Mouse (Mus musculus): ENCODE data around the gene Med15.
A peak's percentile ranks its signal among the peaks of the same experiment; 100 is the strongest.
"Not testable (repeated sequence)": the region's sequence is repeated elsewhere in the genome, so short reads cannot be mapped to it uniquely, and the experiment has no call there.

Gene Med15

GRCm38 (mm10) chr16:17732841-17733340 lies at the start of gene Med15:
Gene Med15 (minus strand): TSS chr16:17732891.
- DNase-seq (ENCODE audit: low spot score in 2 of 2): no peak

- DNase-seq (ENCODE audit: low spot score in 2 of 2): no peak
These were observed 47.0 kb upstream of the Med15 start for GRCm38 (mm10) chr16:17779692-17780091.

GRCm38 (mm10) chr16:17778223-17778622 lies 45.5 kb upstream of the Med15 start:
- DNase-seq (ENCODE audit: low spot score in 2 of 2): no peak

DNA sequence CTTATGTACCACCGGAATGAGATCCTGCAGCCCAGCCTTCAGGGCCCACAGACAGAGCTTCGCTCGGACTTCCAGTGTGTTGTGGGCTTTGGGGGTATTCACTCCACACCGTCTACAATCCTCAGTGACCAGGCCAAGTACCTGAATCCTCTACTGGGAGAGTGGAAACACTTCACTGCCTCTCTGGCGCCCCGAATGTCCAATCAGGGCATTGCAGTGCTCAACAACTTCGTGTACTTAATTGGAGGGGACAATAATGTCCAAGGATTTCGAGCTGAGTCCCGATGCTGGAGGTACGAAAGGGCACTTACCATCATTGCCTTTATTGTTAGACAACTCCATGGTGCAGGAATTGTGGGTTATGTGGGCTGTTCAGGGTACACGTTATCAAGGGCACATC lies 44.1 kb upstream of the Med15 start:
- DNase-seq (ENCODE audit: low spot score in 2 of 2): peak in 1 of 2 experiments; percentile 28

- DNase-seq (ENCODE audit: low spot score in 2 of 2): no peak
These were observed 38.6 kb upstream of the Med15 start for GRCm38 (mm10) chr16:17771117-17771865.

DNA sequence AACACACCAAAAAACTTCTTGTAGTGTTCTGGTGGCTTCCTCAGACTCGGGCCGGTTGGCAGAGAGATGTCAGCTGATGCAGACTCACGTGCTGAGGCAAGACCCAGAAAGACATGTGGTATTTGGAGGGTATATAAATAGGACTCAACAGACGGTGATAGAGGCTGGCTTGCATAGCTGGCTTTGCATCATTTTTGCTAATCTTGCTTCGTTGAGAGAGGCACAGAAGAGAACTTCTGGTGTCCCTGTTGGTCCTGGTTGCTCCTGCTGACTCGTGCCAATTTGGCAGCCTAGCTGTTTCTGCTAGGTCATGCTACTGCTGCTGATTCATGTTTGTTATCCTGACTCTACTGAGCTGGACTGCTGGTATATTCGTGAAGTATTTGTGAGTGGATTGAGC lies 36.1 kb upstream of the Med15 start:
- no peak for DNase-seq (ENCODE audit: low spot score in 2 of 2)

DNA sequence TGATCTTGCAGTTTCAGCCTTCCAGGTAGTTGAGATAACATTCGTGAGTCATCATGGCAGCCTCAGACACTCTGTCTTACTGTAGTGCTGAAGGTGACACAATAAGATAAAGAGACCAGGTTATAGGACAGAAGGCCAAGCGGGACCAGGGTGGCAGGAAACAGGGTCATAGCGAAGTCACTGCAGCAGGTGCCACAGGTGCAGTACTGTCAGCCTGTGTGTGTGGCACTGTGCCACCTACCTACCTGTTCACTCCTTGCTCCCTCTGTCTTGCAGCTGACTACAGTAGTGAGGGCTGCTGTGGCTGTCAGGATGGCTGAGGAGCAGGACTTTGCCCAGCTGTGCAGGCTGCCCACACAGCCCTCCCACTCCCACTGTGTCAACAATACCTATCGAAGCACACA lies 31.4 kb upstream of the Med15 start:
- no peak for DNase-seq (ENCODE audit: low spot score in 2 of 2)

- DNase-seq (ENCODE audit: low spot score in 2 of 2): no peak
These were observed 28.4 kb upstream of the Med15 start for GRCm38 (mm10) chr16:17761074-17761473.

DNA sequence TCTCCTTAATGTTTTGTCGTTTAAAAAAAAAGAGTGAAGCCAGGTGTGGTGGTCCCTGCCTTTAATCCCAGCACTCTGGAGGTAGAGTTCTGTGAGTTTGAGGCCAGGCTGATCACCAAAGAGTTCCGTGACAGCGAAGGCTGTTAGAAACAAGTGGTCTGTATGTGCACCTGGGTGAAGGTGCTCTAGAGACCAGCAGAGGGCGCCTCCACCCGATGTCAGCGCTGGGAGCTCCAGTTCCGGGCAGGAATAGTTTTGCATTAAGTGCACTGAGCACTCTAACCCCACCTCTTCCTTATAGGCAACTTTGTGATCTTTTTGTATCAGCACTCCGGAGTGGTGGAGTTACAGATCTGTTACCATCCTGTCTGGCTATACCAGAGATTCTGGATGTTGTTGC lies 28.0 kb upstream of the Med15 start:
- peak; percentile 14 to 30 for DNase-seq (ENCODE audit: low spot score in 2 of 2)

- DNase-seq (ENCODE audit: low spot score in 2 of 2): peak; percentile 17 to 24
These were observed 27.2 kb upstream of the Med15 start for GRCm38 (mm10) chr16:17759813-17760321.

DNA sequence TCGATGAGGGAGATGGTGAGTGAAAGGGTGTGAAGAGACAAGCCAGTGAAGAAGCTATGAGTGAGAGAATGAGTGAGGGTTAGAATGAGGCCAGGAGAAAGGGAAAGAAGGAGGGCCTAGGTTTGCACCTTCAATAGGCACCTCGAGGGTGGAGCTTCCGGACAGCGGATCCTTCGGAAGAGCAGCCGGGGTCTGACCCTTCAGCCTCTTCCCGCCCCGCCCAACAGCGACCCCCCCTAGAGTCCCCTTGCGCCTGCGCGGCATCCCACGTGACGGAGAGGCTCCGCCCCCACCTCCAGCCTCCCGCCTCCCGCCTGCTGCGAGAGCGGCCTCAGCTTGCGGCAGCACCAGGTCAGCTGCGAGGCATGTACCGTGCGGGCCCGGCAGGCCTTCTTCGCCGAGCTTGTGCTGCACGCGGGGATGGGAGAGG lies 26.7 kb upstream of the Med15 start, which contains the start of gene Klhl22:
Klhl22 (plus strand) TSS at position 275 of the 430 bp plus-strand sequence.
- peak; percentile 89 to 95 for DNase-seq (ENCODE audit: low spot score in 2 of 2)

- DNase-seq (ENCODE audit: low spot score in 2 of 2): no peak
These were observed 26.2 kb upstream of the Med15 start for GRCm38 (mm10) chr16:17758902-17759301.

DNA sequence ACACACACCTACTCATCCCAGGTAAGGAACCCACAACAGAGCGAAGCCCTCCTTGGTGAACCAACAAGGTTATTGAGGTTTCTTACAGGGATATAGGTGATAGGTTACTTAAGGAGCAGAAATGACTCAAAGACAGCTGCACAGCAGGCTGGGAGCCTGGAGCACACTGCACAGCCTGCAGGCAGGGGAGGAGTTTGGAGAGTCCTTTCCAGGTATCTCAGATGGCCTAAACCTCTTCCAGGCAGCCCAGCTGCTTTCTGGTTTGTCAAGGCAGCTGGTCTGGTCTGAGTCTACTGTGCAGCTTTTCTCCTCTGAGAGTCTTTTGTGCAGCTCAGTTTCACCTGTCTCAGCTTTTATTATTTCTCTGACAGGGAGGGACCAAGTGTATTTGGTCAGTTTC lies 25.1 kb upstream of the Med15 start:
- DNase-seq (ENCODE audit: low spot score in 2 of 2): no peak

GRCm38 (mm10) chr16:17753686-17754085 lies 21.0 kb upstream of the Med15 start:
- no peak for DNase-seq (ENCODE audit: low spot score in 2 of 2)

- DNase-seq (ENCODE audit: low spot score in 2 of 2): no peak
These were observed 20.3 kb upstream of the Med15 start for GRCm38 (mm10) chr16:17753001-17753400.

DNA sequence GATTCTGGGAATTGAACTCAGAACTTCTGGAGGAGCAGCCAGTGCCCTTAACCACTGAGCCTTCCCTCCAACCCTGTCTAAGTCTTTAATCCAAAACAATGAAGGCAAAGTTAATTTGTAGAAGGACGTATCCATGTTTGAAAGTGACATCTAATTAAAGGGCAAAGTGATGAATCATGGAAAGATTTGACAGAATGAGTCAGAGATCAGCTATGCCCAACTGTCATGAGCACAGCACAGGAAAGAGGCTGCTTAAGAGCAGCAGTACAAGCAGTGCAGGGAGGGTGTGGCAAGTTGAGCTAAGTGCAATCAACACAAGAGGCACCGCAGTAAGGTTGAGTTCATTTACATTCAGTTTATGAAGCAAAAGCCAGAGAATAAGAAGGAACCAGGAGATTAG lies 12.4 kb upstream of the Med15 start:
- no peak for DNase-seq (ENCODE audit: low spot score in 2 of 2)

GRCm38 (mm10) chr16:17744536-17744935 lies 11.8 kb upstream of the Med15 start:
- peak in 1 of 2 experiments; percentile 51 for DNase-seq (ENCODE audit: low spot score in 2 of 2)

DNA sequence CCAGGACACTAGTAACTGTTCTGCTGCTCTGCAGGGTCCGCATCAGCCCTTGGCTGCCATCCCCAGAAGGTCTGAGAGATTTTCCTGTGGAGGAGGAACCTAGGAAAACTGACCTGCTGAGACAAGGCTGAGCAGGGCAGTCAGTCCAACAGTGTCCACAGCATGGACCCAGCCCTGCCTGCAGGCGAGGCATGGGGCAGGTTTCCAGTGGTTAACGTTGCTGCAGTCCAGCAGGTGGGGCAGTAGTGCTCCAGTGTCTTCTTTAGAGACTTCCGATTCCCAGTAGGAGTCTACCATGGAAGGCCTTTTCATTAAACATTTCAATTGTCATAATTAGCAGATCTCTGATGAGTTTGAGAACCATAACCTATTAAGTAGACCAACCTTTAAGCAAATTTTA lies 10.6 kb upstream of the Med15 start:
- DNase-seq (ENCODE audit: low spot score in 2 of 2): no peak

GRCm38 (mm10) chr16:17742810-17743209 lies 10.1 kb upstream of the Med15 start:
- no peak for DNase-seq (ENCODE audit: low spot score in 2 of 2)

GRCm38 (mm10) chr16:17740080-17740479 lies 7.4 kb upstream of the Med15 start:
- no peak for DNase-seq (ENCODE audit: low spot score in 2 of 2)

GRCm38 (mm10) chr16:17736156-17736555 lies 3.5 kb upstream of the Med15 start:
- no peak for DNase-seq (ENCODE audit: low spot score in 2 of 2)

- DNase-seq (ENCODE audit: low spot score in 2 of 2): not testable (repeated sequence)
These were observed 2.2 kb upstream of the Med15 start for GRCm38 (mm10) chr16:17734872-17735271.

DNA sequence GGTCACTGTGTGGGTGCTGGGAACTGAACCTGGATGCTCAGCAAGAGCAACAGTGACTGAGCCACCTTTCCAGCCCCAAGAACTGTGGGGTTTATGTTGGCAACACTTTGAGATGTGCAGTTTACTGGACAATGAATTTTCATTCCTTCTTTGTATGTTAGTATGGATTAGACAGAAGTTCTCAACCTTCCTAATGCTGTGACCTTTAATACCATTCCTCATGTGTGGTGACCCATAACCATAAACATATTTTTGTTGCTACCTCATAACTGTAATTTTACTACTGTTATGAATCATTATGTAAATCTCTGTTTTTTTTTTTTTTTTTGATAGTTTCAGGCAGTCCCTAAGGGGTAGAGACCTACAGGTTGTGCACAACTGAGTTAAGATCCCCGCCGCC lies 955 bp upstream of the Med15 start:
- no peak for DNase-seq (ENCODE audit: low spot score in 2 of 2)
